Mouse (Mus musculus): ENCODE measurements at regions not wholly inside any gene's neighbourhood (a gene's known extent, or its start where the extent isn't known, plus 50 kb on each side); places are given as distances from the start of the nearest gene placed in this dataset.

DNA sequence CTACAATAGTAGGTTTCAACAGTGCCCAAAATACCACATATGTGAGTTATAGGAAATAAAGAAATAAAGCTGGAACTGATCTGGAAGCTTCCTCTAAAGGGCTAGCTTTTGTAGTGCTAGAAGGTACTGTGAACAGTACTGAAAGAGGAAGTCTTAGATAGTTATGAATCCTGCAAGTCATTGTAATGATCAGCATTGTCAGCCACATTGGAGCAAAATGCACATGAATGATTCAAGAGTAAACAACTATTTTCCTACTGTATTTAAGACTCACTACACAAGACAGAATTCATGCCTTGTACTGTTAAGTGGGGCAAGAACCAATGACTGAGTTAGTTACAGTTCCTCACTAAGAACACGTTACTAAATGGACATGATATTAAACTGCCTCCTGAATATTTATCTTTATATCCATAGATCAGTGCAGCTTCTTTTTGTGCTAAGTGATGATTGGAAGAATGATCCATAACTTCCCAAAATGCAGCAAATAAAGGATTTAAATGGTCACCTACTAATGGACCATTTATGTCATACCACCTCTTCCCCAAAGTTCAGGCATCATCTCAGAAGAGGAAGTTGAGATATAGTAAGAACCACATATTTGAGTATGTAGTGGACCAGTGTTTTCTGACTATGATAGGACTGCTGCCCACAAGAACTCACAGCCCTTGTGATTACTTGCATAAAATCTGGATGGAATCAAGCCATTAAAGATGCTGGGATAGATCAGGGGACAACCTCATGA is 449.8 kb downstream of the Wdr20rt start:
- Histone ChIP-seq H3K9me3 (ENCODE audit: control insufficient read depth, low read length) (no peaks in the 10 kb centered on the region), H3K9ac (replicated peaks) (no peak overlapping the region), H3K4me3 (ENCODE audit: insufficient read depth in 1 of 2, low read depth in 2 of 2, low read length in 2 of 2) (no peak overlapping the region), H3K4me2 (ENCODE audit: low read depth) (no peak overlapping the region), H3K27ac (no peak overlapping the region), H3K27me3 (ENCODE audit: control insufficient read depth, insufficient read depth, low read length) (no peaks in the 10 kb centered on the region), H3K4me1 (replicated peaks; ENCODE audit: control insufficient read depth in 2 of 2, insufficient read depth in 2 of 2, low read length in 1 of 2) (no peaks in the 10 kb centered on the region), H3K36me3 (replicated peaks; ENCODE audit: control insufficient read depth, insufficient read depth, low read depth) (no peaks in the 10 kb centered on the region)
- WGBS (ENCODE audit: insufficient replicate concordance): 50% methylated on average over 1 of the region's 1 CpGs
- DNase-seq (ENCODE audit: low read depth in 3 of 3, low spot score in 3 of 3) (no peak), ATAC-seq (ENCODE audit: insufficient read depth) (no peak)
- no peak for TF ChIP-seq CTCF (IDR thresholded peaks at IDR 0.05; ENCODE audit: low read depth)
- no peak for TF ChIP-seq EP300 (IDR thresholded peaks at IDR 0.05; ENCODE audit: low read depth)

DNA sequence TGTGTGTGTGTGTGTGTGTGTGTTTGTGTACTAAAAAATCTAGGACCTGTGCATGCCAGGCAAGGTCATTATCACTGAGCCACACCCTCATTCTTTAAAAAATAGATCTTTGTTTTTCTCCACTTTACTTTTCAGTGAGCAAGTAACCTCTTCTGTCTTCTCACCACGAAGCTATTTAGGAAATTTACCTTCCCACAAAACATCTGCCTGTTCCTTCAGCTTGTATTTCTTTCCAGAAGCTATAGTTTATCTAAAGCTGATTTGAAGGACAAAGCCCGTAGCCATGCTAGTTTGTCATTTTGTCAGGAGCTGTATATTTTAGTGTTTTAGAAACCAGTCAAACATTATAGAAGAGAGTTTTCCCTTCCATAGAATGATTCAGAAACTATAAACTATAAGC is 455.0 kb downstream of the Wdr20rt start:
- no peaks in the 10 kb centered on the region for H3K9me3 ChIP-seq (ENCODE audit: control insufficient read depth, low read length)
- H3K27ac ChIP-seq: no peak overlapping the region
- TF ChIP-seq EP300 (IDR thresholded peaks at IDR 0.05; ENCODE audit: low read depth) (no peak), CTCF (IDR thresholded peaks at IDR 0.05; ENCODE audit: low read depth) (no peak)
- H3K27me3 ChIP-seq (ENCODE audit: control insufficient read depth, insufficient read depth, low read length): no peaks in the 10 kb centered on the region
- WGBS (ENCODE audit: insufficient replicate concordance): 41% methylated on average over 2 of the region's 2 CpGs
- ATAC-seq (ENCODE audit: insufficient read depth): no peak
- H3K4me1 ChIP-seq (replicated peaks; ENCODE audit: control insufficient read depth in 2 of 2, insufficient read depth in 2 of 2, low read length in 1 of 2): no peaks in the 10 kb centered on the region
- no peak for DNase-seq (ENCODE audit: low read depth in 3 of 3, low spot score in 3 of 3)
- no peaks in the 10 kb centered on the region for H3K36me3 ChIP-seq (replicated peaks; ENCODE audit: control insufficient read depth, insufficient read depth, low read depth)
- no peak overlapping the region for H3K4me3 ChIP-seq (ENCODE audit: insufficient read depth in 1 of 2, low read depth in 2 of 2, low read length in 2 of 2)
- no peak overlapping the region for H3K4me2 ChIP-seq (ENCODE audit: low read depth)
- H3K9ac ChIP-seq (replicated peaks): no peak overlapping the region

DNA sequence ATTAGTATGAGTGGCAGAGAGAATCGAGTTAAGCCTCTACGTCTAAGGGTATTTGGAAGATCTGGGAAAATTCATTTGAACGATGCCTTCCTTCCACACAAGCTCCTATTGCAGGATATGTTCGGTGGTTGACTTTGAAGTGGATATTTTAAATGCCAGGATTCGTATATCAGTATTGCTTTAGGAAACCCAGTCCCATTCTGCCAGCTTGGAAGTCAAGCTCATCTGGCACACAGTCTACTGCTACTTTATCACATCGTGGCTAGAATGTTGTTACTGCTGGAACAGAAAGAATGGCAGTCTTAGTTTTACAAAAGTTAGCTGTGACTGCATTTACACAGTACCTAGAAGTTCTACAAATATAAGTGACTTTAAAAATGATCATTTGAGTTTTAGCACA is 456.5 kb downstream of the Wdr20rt start:
- H3K4me1 ChIP-seq (replicated peaks; ENCODE audit: control insufficient read depth in 2 of 2, insufficient read depth in 2 of 2, low read length in 1 of 2): no peaks in the 10 kb centered on the region
- DNase-seq (ENCODE audit: low read depth in 3 of 3, low spot score in 3 of 3): no peak
- no peak overlapping the region for H3K9ac ChIP-seq (replicated peaks)
- WGBS (ENCODE audit: insufficient replicate concordance): 60% methylated on average over 6 of the region's 6 CpGs
- no peaks in the 10 kb centered on the region for H3K36me3 ChIP-seq (replicated peaks; ENCODE audit: control insufficient read depth, insufficient read depth, low read depth)
- no peak for TF ChIP-seq CTCF (IDR thresholded peaks at IDR 0.05; ENCODE audit: low read depth)
- TF ChIP-seq EP300 (IDR thresholded peaks at IDR 0.05; ENCODE audit: low read depth): no peak
- no peak for ATAC-seq (ENCODE audit: insufficient read depth)
- no peak overlapping the region for H3K4me2 ChIP-seq (ENCODE audit: low read depth)
- no peak overlapping the region for H3K4me3 ChIP-seq (ENCODE audit: insufficient read depth in 1 of 2, low read depth in 2 of 2, low read length in 2 of 2)
- H3K27ac ChIP-seq: no peak overlapping the region
- H3K9me3 ChIP-seq (ENCODE audit: control insufficient read depth, low read length): no peaks in the 10 kb centered on the region
- H3K27me3 ChIP-seq (ENCODE audit: control insufficient read depth, insufficient read depth, low read length): no peaks in the 10 kb centered on the region

DNA sequence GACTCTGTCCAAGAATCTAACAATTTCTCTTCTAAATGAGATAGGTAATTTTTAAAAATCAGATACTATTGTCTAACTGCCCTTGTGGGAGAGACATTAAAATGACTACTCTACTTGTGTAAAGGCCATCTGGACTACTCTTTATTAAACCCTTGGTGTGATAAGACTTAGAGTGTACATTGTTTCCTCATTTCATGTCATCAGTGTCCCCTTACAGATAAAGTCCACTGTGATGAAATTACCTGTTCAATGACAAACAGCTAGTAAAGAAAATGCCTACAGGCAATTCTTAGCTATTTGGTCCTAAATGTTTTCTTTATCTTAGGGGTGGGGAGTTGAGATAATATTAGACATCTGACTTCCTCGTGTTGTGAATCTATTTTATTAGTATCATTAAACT is 479.7 kb downstream of the Wdr20rt start:
- H3K4me1 ChIP-seq (replicated peaks; ENCODE audit: control insufficient read depth in 2 of 2, insufficient read depth in 2 of 2, low read length in 1 of 2): no peaks in the 10 kb centered on the region
- H3K4me2 ChIP-seq (ENCODE audit: low read depth): no peak overlapping the region
- no peaks in the 10 kb centered on the region for H3K36me3 ChIP-seq (replicated peaks; ENCODE audit: control insufficient read depth, insufficient read depth, low read depth)
- no peak overlapping the region for H3K9ac ChIP-seq (replicated peaks)
- H3K27ac ChIP-seq: no peak overlapping the region
- ATAC-seq (ENCODE audit: insufficient read depth): no peak
- no peak for TF ChIP-seq EP300 (IDR thresholded peaks at IDR 0.05; ENCODE audit: low read depth)
- no peak for TF ChIP-seq CTCF (IDR thresholded peaks at IDR 0.05; ENCODE audit: low read depth)
- no peaks in the 10 kb centered on the region for H3K9me3 ChIP-seq (ENCODE audit: control insufficient read depth, low read length)
- H3K27me3 ChIP-seq (ENCODE audit: control insufficient read depth, insufficient read depth, low read length): no peaks in the 10 kb centered on the region
- WGBS (ENCODE audit: insufficient replicate concordance): 17% methylated on average over 1 of the region's 1 CpGs
- H3K4me3 ChIP-seq (ENCODE audit: insufficient read depth in 1 of 2, low read depth in 2 of 2, low read length in 2 of 2): no peak overlapping the region
- DNase-seq (ENCODE audit: low read depth in 3 of 3, low spot score in 3 of 3): no peak

DNA sequence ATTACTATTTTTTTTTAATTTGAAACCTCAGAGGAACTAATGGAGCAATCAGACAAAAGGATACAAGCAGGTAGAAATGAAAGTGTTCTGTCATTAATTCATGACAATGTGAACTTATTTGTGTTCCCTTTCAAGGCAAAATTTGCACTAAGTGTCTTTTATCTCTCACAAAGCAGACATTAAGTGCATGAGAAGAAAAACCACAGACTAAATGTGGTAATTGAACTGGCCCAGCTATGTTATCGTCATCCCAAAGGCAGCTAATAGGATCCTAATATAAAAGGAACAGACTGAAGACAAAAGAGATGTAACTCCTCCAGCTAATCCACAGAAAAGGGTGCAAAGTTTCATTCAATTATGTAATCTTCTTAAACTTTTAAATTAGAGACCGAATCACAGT is 487.0 kb downstream of the Wdr20rt start:
- Histone ChIP-seq H3K36me3 (replicated peaks; ENCODE audit: control insufficient read depth, insufficient read depth, low read depth) (no peaks in the 10 kb centered on the region), H3K9me3 (ENCODE audit: control insufficient read depth, low read length) (no peaks in the 10 kb centered on the region), H3K4me1 (replicated peaks; ENCODE audit: control insufficient read depth in 2 of 2, insufficient read depth in 2 of 2, low read length in 1 of 2) (no peaks in the 10 kb centered on the region), H3K9ac (replicated peaks) (no peak overlapping the region), H3K4me3 (ENCODE audit: insufficient read depth in 1 of 2, low read depth in 2 of 2, low read length in 2 of 2) (no peak overlapping the region), H3K27me3 (ENCODE audit: control insufficient read depth, insufficient read depth, low read length) (no peaks in the 10 kb centered on the region), H3K4me2 (ENCODE audit: low read depth) (no peak overlapping the region), H3K27ac (no peak overlapping the region)
- 51% methylated on average over 2 of the region's 2 CpGs for WGBS (ENCODE audit: insufficient replicate concordance)
- DNase-seq (ENCODE audit: low read depth in 3 of 3, low spot score in 3 of 3) (no peak), ATAC-seq (ENCODE audit: insufficient read depth) (no peak)
- TF ChIP-seq EP300 (IDR thresholded peaks at IDR 0.05; ENCODE audit: low read depth) (no peak), CTCF (IDR thresholded peaks at IDR 0.05; ENCODE audit: low read depth) (no peak)

Measured in liver, embryonic 14.5 days (tissue).